Mouse (Mus musculus): Measurements from ENCODE around the gene Nemf. TPM values are rescaled to one million over a fixed set of nuclear protein-coding genes. Genes with fewer than 3 reads are reported as not detected.
"Not testable (repeated sequence)": the region's sequence is repeated elsewhere in the genome, so short reads cannot be mapped to it uniquely, and the experiment has no call there.

Nemf gene
- polyA plus RNA-seq, 1 experiment from 2014 or later = 44.5 TPM

DNA sequence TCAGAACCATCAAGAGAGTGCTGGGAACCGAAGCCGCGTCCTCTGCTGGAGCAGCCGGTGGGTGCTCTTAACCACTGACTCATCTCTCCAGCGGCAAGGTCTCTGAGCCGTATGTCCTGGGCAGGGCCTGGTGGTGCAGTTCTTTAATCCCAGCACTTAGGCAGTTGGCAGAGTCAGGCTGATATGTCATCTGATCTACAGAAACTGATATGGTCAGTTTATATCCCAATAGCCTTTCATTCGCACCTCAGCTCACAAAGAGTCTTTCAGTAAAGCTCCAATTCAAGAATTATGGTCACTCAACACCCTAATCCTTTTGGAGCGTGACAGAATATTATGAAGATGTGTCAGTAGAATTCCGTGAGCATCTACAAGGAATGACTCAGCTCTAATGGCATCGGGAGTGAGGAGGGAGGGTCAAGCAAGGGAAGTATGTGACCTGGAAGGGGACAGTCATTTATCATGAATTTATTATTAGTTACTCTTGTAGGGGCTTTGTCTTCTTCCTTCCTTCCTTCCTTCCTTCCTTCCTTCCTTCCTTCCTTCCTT, 31.4 kb upstream of the Nemf start:
- ATAC-seq (peak; percentile 36), DNase-seq (ENCODE audit: low read depth, low spot score) (peak; percentile 64)
- no peak for TF ChIP-seq CTCF (IDR thresholded peaks at IDR 0.05)
- ChIA-PET CTCF (interaction anchor here (1.1 to 1.9 kb wide), 5 partner anchors 9 to 63 kb away, joined by 4 to 8 read pairs (median 4); no protein-coding TSS in a partner anchor), POLR2A (interaction anchor here (0.6 to 1.4 kb wide), 2 partner anchors 27 to 30 kb away, joined by 4 to 5 read pairs; no protein-coding TSS in a partner anchor)
- in situ Hi-C loops (cut with MboI; ENCODE audit: low pct_unique_long_range_greater_than_20kb) = loop anchor here (10.0 kb wide), 1 partner anchor 176 kb away; no protein-coding TSS in a partner anchor
- no peaks in the 10 kb centered on the region for H3K27me3 ChIP-seq

DNA sequence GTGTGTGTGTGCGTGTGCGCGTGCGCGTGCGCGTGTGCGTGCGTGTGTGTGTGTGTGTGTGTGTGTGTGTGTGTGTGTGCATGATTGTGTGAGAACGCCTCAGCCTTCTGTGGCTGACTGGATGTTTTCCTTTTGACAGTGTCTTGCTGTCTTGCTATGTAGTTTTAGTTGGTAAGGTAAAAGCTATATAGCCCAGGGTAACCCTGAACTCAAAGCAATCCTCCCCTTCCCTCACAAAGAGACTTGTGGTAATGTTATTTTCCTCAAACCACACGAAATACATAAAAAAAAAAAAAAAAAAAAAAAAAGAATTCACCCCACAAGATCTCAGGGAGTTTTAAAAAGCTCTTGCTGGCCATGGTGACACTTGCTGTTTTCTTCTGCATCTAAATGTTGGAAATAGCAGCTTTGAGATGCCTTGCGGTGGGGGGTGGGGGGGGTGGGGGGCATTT, 29.3 kb upstream of the Nemf start:
- not testable (repeated sequence) for ATAC-seq; H3K27me3 ChIP-seq; DNase-seq (ENCODE audit: low read depth, low spot score)
- POLR2A ChIA-PET = interaction anchor here (0.7 kb wide), 1 partner anchor 241 kb away, joined by 5 read pairs; no protein-coding TSS in a partner anchor
- in situ Hi-C loops (cut with MboI; ENCODE audit: low pct_unique_long_range_greater_than_20kb) = loop anchor here (10.0 kb wide), 1 partner anchor 178 kb away; no protein-coding TSS in a partner anchor
- CTCF ChIA-PET = interaction anchor here (0.7 to 1.3 kb wide), 2 partner anchors 19 to 388 kb away, joined by 3 to 5 read pairs; no protein-coding TSS in a partner anchor

DNA sequence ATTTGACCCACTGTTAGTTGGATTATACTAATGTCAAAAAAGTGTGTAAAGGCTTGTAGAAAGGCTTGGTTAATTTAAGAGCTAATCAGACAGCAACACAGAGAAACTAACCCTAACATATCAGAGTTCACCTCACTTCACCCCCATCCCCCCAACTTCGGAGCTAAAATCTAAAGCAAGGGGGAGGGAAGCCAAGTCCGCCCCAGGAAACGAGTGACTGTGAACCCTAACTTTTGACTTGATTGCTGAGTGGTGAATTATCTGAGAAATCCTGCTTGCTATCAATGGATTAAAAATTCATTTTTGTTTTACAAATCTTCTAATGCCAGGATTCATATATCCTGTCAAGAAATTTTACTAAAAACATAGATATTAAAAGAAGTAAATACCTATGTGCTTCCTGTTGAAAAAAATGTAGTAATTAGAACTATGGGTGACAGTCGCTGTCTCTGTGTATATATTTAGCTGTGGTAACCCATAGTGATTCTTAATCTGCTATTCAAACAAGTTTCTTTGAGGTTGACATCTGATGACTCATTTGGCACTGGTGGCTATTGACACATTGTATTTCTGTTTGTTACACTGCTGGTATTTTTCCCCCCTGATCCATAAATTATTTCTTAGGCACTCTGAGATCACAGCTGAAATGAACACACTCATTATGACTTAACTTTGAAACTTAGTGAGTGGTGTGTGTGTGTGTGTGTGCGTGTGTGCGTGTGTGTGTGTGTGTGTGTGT, 28.7 kb upstream of the Nemf start:
- DNase-seq (ENCODE audit: low read depth, low spot score) = no peak
- TF ChIP-seq CTCF (IDR thresholded peaks at IDR 0.05) = no peak
- ChIA-PET POLR2A (no interaction called here), CTCF (interaction anchor here (1.1 kb wide), 1 partner anchor 9 kb away, joined by 3 read pairs; no protein-coding TSS in a partner anchor)
- in situ Hi-C loops (cut with MboI; ENCODE audit: low pct_unique_long_range_greater_than_20kb) = loop anchor here (10.0 kb wide), 1 partner anchor 179 kb away; no protein-coding TSS in a partner anchor
- ATAC-seq = no peak
- H3K27me3 ChIP-seq = no peaks in the 10 kb centered on the region

DNA sequence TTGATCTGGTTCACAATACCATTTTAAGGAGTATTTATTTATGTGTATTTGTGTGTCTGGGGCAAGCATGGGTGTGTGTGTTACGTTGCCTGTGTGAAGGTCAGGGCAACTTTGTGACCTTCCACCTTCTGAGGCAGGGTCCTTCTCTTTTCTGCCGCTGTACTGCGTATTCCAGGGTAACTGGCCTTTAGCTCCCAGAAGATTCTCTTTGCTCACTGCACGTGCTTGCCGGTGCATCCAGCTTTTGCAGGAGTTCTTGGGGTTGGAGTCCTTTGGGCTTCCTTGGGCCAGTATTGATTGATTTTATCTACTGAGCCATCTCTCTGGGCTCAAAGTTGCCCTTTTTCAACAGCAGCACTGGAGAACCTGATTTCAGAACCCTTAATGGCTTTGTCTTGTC, 27.6 kb upstream of the Nemf start:
- in situ Hi-C loops (cut with MboI; ENCODE audit: low pct_unique_long_range_greater_than_20kb) = loop anchor here (5.0 to 10.0 kb wide), 2 partner anchors 73 to 180 kb away; no protein-coding TSS in a partner anchor
- no peak for TF ChIP-seq CTCF (IDR thresholded peaks at IDR 0.05)
- ChIA-PET POLR2A (no interaction called here), CTCF (no interaction called here)
- no peak for DNase-seq (ENCODE audit: low read depth, low spot score)
- H3K27me3 ChIP-seq = no peaks in the 10 kb centered on the region
- no peak for ATAC-seq

DNA sequence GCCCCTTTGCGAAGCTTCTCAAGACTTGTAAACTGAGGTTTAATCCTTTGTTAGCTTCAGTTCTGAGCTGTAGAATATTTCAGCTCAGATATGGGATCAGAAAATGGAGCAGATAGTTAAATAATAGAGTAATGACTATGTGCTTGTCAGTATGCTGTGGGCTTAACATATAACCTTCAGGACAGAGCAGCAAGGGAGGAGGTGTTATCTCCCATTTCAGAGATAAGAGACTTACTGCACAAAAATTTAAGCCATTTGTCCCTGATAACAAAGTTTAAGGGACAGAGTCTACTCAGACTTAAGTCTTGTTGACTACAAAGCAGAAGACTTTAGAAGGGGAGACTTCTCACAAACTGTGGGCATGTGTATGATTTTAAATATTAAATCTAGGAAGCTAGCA, 25.9 kb upstream of the Nemf start:
- ChIA-PET CTCF (no interaction called here), POLR2A (no interaction called here)
- DNase-seq (ENCODE audit: low read depth, low spot score) = no peak
- ATAC-seq = no peak
- H3K27me3 ChIP-seq = no peaks in the 10 kb centered on the region
- TF ChIP-seq CTCF (IDR thresholded peaks at IDR 0.05) = no peak
- in situ Hi-C loops (cut with MboI; ENCODE audit: low pct_unique_long_range_greater_than_20kb) = loop anchor here (5.0 to 10.0 kb wide), 2 partner anchors 74 to 182 kb away; no protein-coding TSS in a partner anchor

DNA sequence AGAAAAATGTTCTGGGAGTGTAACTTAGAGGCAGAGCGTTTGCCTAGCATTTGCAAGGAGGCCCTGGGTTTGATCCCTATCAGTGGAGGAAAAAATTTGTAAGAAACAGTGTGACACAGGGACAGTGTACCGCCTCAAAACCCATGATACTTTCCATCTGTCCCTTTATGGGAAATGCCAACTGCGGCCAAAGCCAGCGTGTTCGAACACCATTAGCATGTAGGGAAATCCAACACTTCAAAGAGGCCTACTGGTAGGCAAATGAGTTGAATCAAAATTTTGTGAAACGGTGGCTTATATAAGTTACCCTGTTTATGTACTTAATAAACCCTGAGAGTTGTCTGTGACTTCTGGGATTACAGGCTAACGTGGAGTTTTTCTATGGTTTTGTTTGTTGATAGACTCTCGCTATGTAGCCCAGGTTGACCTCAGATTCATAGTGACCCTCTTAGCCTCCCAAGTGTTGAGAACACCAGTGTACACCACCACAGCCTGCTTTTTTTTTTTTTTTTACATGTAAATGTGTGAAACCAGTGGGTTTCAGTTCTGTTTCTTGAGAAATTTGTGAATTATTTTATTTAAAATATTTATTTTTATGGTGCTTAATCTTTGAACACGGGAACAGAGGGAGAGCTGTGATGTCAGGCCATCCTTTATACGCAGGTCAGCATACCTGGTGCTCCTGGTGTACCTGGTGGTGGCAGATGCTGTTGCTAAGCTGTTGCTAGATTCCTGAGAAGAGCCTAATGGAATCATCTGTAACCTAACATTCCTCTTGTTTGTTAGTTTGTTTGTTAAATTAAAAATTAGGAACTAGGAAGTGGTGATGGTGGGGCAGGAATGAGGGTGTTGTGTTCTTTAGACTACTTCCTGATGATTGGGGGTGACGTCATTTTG, 21.8 kb upstream of the Nemf start:
- ChIA-PET CTCF (no interaction called here), POLR2A (no interaction called here)
- in situ Hi-C loops (cut with MboI; ENCODE audit: low pct_unique_long_range_greater_than_20kb) = no loop called here
- no peak for TF ChIP-seq CTCF (IDR thresholded peaks at IDR 0.05)
- DNase-seq (ENCODE audit: low read depth, low spot score) = no peak
- no peaks in the 10 kb centered on the region for H3K27me3 ChIP-seq
- ATAC-seq = no peak

DNA sequence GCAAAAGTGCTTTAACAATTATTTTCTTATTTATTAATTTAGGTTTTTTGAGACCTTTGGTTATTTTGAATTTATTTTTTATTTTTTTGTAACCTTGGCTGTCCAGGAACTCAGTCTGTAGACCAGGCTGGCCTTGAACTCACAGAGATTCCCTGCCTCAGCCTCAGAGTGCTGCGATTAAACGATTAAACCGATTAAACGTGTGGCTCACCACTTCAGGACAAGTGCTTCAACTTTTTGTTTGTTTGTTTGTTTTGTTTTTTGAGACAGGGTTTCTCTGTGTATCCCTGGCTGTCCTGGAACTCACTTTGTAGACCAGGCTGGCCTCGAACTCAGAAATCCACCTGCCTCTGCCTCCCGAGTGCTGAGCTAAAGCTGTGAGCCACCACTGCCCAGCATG, 20.7 kb upstream of the Nemf start:
- H3K27me3 ChIP-seq; DNase-seq (ENCODE audit: low read depth, low spot score); in situ Hi-C loops (cut with MboI; ENCODE audit: low pct_unique_long_range_greater_than_20kb); ATAC-seq: not testable (repeated sequence)
- ChIA-PET POLR2A (interaction anchor here (0.7 kb wide), 1 partner anchor 15 kb away, joined by 3 read pairs; no protein-coding TSS in a partner anchor), CTCF (interaction anchor here (1.2 kb wide), 1 partner anchor 8 kb away, joined by 3 read pairs; no protein-coding TSS in a partner anchor)

DNA sequence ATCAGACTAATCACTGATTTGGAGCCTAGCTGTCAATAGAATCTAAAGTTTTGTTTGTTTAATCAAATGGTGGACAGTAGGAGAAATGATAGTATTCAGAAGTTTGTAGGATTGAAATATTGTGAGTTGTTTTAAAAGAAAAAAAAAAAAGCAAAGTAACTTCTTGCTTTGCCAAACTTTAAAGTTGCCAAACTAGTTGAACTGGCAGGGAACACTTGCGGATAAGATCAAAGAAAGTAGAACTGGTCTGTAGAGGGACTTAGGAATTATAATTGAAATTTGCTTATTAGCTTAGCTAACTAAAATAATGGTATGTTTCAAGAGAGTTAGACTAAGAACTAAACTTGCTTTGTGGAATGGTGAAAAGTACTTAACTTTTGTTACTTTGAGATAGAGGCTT, 20.2 kb upstream of the Nemf start:
- DNase-seq (ENCODE audit: low read depth, low spot score) (no peak), ATAC-seq (no peak)
- in situ Hi-C loops (cut with MboI; ENCODE audit: low pct_unique_long_range_greater_than_20kb) = no loop called here
- no peaks in the 10 kb centered on the region for H3K27me3 ChIP-seq
- POLR2A ChIA-PET = interaction anchor here (0.7 kb wide), 1 partner anchor 15 kb away, joined by 3 read pairs; no protein-coding TSS in a partner anchor
- CTCF ChIA-PET = interaction anchor here (1.2 kb wide), 1 partner anchor 8 kb away, joined by 3 read pairs; no protein-coding TSS in a partner anchor
- TF ChIP-seq CTCF (IDR thresholded peaks at IDR 0.05) = no peak

DNA sequence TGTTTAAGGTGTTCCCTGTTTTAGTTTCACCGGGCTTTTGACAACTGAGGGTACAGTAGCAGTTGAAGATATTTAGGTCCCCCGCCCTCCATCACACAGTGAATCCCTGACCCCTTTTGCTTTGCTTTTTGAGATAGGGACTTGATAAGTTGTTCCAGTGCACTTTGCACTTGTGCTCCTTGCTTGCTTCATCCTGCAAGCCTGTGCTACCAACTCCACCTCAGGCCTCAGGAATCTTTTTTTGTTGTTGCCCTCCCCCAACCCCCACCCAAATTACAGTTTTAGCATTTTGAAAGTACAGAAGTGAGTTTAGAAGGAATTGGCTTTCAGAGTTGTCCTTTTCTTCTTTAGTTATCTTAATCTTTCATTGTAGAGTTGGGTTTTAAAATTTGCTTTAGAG, 19.2 kb upstream of the Nemf start:
- CTCF ChIA-PET = no interaction called here

More for the DNA sequence above, 19.2 kb upstream of the Nemf start:
- in situ Hi-C loops (cut with MboI; ENCODE audit: low pct_unique_long_range_greater_than_20kb) = no loop called here
- TF ChIP-seq CTCF (IDR thresholded peaks at IDR 0.05) = no peak
- ATAC-seq = no peak
- H3K27me3 ChIP-seq = no peaks in the 10 kb centered on the region
- POLR2A ChIA-PET = no interaction called here
- no peak for DNase-seq (ENCODE audit: low read depth, low spot score)

Measured in Patski (cell line).